Mouse (Mus musculus): ENCODE measurements at regions not wholly inside any gene's neighbourhood (a gene's known extent, or its start where the extent isn't known, plus 50 kb on each side); places are given as distances from the start of the nearest gene placed in this dataset.
"Not testable (repeated sequence)": the region's sequence is repeated elsewhere in the genome, so short reads cannot be mapped to it uniquely, and the experiment has no call there.

DNA sequence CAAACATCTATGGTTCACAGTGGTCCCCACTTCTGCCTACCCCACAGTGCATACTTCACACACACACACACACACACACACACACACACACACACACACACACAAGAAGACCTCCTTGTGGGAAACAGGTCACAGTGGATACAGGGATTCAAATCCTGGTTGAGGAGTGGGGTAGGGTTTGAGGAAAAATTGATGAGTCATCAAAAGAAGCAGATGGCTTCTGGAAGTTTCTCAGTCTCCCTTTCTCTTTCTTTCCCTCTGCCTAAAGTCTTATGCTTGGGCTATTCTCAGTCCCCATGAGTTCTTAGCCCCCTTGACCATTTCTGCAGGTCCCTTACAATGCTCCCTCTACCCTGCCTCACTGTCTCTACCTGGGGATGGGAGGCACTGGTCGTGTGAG is 56.4 kb downstream of the Rassf10 start:
- DNase-seq, result no peak

DNA sequence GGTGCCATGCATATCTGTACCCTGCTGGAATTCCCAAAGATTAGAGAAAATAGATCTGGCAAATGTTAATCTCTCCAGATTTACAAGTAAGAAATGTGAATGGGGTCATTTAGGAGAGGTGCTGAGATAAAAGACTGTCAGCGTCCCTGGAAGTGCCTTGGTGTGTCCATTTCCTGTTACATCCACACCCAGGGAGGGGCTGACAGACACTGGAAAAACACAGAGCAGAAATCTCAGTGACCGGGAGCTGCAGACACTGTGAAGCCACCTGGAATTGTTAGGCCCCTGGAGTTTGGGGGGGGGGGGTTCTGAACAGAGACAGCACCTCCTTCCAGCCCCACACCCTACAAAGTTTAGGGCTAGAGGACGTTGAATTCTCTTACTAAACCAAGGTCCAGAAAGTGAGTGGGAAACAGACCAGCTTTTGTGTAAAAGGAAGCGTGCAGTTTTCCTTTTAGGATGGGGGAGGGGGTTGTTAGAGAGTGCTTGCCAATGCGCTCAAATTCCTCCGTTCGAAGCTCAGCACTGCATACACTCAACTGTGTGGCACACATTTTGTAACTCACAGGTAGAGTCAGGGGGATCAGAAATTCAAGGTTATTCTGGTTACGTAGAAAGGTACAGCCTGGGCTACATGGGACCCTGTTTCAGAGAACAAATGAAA is 63.5 kb downstream of the Rassf10 start:
- no peak for DNase-seq

DNA sequence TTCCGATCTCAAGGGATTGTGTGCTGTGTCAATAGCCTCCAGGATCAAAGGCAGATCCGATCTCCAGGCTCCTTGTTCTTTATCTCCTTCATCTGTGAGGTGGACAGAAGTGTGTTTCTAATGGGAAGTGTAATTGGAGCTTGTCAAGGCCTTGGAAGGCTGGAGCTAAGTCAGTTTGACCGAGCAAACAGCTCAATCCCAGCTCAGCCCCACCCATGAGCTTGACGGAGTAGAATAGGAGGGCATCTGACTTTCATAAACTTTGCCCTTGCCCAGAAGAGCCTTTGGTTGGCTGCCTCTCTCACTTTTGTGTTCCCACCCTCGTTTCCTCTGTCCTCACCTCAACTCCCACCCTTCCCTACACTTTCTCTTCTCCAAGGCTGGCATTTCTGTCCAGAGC is 67.7 kb downstream of the Rassf10 start:
- no peak for DNase-seq

DNA sequence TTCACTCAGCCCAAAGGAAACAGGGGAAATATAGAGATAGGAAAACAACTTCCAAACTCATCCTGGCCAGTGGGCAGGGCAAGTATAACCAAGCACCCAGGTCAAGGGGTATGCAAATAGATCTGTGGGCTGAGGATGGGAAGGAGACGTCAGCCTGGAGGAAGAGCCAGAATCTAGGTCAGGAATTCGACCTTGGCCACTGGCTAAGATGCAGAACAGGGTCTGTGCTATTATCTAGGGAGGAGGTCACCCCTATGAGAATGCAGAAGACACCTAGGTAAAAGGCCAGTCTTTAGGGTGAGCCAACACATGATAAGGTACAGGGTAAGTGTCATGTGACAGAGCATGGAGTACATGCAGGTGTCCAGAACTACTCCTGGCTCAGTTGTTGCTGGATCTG is 68.8 kb downstream of the Rassf10 start:
- DNase-seq, result no peak

DNA sequence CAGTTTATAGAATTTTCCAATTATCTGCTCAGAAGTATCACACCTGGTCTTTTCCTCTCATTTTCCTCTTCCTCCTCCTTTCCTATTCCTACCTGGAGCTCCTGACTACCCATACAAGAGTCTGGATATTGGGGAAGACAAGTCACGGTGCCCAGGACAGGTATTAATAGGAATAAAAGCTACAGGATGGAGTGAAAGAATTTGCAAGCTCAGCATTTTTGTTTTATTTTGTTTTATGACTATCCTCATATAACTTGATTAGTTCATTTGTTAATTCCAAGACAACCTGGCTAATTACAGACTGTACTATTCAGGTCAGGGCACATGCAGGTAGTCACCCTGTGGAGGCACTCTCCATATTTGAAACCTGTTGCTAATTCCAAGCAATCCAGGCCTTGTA is 72.0 kb downstream of the Rassf10 start:
- no peak for DNase-seq

DNA sequence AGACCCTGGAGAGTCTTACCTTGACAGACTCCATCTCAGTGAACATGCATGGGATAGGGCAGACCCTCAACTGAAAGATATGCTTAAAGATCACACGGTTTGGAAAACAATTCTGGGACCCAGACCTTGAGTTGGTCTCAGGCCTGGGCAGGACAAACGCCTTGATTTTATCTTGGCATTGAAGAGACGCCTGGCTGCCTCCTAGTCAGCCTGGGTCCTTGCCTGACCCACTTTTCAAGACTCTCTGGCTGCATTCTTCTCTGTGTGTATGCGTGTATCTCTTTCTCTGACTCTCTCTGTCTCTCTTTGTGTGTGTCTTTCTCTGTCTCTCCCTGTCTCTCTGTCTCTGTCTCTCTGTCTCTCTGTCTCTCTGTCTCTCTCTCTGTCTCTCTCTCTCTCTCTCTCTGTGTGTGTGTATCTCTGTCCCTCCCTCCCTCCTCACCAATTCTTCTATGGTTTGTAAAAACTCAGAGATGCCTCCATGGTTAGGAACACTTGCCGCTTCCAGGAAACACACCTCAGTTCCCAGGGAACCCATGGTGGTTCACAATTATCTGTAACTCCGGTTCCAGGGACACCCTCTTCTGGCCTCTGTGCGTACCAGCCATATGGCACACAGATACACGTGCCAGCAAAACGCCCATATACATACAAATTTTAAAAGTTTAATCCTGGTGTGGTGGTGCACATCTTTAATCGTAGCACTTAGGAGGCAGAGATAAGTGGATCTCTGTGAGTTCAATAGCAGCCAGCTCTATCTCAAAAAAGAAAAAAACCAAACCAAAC is 72.7 kb downstream of the Rassf10 start:
- DNase-seq, result no peak

DNA sequence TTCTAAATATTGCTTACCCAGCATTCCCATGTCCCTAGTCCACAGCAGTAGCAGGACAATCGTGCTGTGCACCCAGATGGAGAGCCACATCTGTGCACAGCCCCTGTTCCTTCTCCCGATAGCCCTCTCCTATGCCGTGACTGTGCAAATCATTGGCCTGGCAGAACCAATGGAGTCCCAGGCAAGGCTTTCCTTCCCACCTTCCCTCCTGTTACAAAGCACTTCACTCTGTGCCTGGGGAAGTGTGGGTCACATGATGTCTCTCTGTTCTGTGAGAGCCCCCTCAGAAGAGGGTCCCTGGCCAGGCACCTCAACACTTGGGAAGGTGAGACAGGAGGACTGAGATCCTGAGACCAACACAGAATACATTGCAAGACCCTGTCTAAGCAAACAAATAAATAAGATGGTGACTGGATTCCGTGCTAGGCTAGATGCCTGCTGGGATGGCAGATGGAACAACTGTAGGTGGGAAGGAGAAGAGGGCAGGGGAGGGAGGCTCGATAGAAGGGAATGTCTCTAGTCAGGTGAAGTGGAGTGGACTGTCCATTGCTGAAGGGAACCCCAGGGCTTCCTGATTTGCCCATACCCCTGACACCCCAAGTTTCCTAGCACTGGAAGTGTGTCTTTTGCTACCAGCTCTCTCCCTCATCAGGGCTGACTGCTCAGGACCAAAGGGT is 73.5 kb downstream of the Rassf10 start:
- no peak for DNase-seq

DNA sequence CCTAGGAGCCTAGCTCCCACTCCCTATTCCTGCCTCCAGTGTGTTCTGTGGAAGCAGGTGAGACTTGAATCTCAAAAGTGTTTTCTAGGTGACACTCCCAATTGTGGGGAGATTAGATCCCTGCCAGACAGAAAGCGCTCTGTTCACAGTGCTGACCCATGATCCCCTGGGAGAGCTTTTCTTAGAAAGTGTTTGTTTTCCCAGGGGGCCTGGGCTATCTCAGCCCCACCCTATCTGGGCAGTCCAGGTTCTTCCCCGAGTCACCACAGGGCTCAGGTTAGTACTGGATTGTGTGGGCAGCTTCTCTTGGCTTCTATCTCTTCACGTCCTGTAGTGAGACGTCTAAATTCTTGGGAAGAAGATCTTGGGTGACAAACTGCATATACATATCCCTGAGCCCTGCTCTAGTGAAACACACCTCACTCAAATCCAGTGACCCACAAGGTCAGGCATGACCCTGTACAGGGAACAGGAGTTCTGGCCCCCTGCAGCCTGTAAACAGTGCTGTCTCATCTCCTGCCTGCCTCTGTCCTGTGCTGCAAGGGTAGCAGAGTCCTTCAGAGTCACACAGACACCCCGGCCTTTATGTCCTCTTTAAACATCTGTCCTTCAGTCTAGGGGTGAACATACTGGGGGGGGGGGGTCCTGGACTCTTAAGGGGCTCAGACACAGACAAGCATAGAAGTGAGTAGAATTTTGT is 76.4 kb downstream of the Rassf10 start:
- no peak for DNase-seq

DNA sequence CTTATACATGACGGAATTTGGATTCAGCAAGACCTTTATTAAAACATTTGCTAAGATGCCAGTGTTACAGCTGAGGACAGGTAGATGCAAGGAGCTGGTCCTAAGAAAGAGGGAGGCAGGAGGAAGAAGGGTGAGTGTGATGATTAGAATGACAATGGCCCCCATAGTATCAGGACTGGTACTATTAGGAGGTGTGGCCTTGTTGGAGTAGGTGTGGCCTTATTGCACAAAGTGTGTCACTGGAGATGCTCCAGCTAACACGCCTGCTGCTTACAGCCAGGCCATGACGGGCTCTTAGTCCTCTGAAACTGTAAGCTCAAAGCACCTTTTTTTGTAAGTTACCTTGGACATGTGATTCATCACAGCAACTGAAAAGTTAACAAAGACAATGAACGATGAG is 82.0 kb downstream of the Rassf10 start:
- DNase-seq, result no peak

DNA sequence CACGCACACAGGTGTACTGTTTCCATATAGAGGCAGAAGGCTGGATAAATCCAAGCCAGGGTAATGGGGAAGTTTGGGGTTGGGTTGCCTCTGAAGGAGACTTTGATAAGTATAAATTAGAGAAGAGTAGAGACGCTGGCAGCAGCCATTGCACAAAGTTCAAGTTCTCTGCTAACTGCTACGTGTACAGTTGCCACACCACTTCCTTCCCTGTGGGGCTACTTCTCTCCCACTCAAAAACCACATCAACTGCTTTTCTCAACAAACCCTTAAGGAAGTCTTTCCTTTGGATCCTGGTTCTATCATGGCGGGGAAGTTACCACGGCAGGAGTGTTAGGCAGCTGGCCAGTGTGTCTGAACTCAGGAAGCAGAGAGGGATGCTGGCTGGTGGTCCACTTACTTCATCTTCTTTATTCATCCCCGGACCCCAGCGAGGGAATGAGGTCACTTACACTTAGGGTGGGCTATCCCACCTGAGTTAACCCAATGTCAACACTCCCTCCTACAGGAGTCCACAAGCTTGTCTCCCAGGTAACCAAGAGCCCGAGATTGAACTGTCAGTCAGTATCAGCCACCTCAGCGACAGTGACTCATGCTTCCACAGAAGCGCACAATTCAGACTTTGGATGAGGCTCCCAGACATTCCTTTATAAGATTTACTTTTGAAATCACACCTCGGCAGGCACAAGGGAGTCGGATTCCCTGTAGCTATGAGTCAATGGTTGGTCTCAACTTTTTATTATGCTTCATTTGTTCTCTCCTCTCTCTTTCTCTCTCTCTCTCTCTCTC is 84.3 kb downstream of the Rassf10 start:
- DNase-seq, result no peak

DNA sequence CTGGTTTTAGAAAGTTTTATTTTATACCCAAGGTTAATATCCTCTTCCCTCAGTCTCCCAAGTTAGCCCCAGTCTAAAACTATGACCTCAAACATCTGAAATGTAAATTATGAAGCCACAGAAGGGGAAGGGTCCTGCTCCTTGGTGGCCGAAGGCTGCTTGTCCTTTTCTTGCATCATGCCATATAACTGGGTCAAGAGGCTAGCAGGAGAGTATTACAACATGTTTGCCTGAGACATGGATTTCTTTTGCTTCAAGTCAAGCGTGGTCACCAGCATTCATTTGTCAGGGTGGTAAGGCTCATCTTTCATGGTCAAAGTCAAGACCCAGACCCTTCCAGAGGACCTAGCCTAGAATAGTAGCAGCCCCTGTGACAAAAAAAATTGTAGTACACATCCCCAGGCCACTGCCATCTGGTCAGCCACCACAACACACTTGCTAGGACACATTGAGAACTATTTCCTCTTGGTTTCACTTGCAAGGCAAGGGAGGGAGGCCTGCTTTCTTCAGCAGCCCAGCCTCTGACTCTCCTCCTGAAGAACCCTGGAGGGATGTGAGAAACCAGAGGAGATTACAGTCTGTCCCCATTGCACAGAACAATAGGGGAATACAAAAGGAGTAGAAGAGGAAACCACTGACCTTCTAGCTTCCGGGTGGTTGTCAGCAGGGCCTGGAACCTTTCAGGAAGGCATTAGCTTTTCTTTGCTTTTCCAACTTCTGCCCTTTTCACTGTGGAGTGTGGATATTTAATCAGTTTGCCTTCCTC is 85.3 kb downstream of the Rassf10 start:
- no peak for DNase-seq

DNA sequence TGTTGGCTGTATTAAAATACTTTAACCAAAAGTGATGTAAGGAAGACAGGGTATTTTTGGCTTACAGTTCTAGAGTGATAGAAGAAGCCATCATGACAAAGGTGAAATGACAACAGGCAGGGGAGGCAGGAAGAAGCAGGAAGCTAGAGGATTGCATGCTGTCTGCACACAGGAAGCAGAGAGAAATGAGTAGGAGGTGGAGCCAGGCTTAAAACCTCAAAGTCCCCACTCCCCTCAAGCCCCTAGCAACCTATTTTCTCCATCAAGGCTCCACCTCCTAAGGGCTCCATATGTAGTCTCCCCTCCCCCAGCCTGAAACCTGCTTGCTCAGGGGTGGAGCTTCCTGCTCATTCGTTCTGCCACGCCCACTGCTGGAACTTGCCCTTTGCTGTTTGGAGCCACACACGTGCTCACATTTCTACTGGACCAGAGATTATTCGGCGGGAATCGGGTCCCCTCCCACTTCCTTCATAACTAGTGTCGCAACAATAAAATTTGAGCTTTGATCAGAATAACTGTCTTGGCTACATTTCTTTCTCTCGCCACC is 91.9 kb downstream of the Rassf10 start:
- not testable (repeated sequence) for DNase-seq

DNA sequence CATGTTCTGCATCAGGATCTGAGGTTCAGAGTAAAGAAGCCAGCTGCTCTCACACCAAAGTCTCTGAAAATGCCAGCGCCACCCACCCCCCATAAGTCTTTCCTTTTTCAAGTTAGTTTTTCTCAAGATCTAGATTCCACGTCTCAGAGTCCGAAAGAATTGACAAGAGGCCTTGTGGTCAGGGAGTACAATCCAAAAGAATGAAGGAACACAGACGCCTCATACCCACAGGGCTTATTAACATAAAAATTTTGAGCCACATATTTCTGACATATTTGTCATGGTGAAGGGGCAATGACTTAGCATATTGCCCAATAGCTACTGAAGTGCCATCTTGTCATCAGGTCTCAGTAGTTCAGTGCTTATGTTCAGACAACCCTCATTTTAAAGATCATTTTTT is 92.6 kb downstream of the Rassf10 start:
- no peak for DNase-seq

DNA sequence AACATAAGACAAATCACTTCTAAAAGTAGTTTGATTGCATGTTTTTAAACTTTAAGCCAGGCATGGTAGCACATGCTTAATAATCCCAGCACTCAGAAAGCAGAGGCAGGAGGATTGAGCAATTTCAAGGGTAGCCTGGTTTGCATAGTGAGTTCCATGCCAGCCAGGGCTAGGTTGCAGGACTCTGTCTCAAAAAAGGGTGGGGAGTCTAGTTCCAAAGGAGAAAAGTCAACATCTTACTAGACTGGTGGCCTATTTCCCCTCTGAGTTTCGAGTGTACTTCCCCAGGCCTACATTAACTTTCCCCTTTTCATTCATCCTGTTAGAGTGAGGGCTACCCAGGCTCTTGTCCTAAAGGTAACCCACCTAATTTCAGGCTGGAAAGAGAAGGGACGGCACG is 93.8 kb downstream of the Rassf10 start:
- DNase-seq, result no peak

DNA sequence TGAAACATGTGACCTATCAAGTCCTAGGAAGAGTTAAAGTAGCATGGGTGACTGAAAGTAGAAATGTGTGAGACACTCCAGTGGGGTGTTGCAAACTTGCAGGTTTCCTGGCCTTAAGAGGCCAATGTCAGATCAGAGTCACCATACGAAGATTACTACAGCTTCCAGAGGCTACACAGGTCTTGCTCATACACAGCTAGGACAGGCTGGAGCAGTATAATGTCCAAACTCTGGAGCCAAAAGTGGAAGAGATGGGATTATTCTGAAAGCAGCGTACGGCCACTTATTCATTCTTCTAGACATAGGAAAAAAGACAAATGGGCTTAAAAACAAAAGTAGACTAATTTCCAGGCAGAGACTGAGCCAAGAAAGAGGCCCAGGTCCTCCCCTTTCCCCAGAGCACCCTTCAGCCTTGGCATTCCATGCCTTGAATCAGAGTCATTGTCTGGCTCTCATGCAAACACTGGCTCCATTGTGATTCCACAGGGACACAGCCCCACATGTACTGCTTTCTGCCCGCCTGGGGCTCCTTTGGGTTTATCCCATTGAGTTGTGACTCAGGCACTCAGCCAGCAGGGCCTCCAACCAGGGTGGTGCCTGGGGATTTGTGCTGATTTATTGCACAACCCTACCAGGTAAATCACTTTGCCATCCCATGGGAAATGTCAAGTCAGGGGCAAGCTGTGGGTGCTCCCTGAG is 94.5 kb downstream of the Rassf10 start:
- no peak for DNase-seq

DNA sequence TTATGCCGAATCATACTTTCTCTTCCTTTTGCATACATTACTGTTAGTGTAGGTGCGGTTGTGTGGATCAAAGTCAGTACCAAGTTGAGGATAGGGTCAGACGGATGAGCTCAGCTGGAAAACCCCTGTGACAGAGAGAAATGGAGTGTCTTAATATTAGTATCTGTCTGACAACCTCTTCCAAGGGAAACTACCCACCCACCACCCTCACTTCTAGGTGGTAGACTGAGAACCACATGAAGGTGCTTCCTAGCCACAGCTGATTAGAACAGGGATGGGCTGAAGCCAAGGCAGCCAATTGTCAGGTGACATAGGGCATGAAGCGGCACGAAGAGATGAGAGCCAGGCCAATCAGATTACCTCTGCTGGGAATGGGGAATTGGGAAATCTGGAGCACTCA is 95.7 kb downstream of the Rassf10 start:
- no peak for DNase-seq

DNA sequence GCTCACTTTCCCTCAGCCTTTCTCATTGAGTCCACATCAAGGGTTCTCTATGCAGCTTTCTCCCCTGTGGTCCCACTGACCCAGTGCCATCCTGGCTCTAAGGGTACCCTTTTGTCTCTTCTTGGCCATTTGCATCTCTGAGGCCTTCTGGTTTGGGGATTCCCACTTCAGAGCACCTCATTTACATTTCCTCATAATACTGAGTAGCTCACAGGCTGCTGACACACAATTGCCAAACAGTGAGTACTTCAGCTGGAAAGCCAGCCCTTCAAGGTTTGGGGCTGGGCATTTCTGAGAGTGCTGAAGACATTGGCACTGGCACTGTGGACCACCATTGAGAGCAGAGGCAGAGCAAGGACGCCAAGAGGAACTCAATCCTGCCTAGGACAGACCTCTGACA is 99.2 kb downstream of the Rassf10 start:
- no peak for DNase-seq

DNA sequence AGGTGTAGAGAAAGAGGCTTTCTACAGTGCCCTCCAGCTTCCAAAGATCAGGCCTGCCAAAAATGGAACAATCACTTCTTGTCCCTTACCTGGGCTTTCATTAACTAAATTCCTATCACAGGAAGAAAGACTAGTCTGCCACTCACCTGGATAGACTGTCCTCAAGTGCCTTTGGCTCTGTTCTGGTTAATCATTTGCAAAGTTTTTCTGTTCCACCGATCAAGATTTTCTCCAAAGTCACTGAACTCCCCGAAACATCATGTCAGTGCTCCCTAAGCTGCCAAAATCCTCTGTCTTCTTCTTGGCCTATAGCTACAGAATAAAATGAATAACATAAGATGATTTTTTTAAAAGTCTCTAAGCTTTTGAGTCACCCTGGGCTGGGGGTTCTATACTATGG is 102.7 kb downstream of the Rassf10 start:
- DNase-seq, result no peak

DNA sequence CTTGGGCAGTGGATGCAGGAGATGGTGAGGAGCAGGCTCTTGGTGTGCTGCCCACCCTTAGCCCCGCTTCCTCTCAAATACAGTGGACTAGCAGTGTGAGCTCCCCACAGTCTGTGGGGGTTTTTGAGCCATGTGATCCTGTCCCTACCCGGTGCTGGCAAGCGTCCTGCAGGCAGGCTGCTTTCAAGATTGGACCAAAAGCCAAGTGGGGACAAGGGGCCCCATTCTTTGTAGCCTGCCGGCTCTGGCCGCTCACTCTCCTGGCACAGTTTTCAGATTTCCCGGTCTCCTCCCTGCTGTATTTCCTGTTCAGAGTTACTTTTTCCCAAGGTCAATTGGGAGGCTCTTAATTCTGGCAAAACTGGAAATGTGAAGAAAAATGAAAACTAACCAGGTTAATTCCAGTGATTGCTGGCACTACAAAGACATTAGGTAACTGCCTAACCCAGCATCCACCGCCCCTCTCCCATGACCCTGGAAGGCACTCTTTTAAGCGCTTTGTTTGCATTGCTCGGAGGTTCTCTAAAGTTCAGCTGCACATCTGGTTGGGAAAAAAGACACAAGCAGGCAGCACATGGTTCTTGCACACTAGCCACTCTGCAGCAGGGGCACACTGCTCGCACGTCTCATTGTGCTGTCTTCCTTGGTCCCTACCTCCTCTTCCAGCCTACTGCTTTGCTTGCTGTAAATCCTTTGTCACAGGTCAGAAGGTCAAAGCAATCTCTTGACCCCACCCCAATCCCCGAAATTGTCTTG is 105.6 kb downstream of the Rassf10 start:
- peak; percentile 41 for DNase-seq

DNA sequence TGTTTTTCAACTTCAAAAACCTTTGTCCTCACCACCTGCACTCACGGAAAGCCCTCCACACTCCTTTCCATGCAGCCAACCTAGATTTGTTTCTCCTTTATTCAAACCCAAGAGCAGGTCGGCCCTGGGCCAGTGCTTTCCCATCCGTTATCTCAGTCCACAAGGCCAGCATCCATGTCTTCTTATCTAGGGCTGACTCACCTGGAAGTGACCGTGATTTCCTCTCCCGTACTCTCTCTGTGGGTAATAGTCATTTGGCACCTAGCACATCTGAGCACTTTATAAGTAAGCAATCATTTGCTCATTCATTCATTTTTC is 106.2 kb downstream of the Rassf10 start:
- DNase-seq, result no peak
